Mouse (Mus musculus) brain, embryonic 14.5 days (tissue): ENCODE measurements at regions not wholly inside any gene's neighbourhood (a gene's known extent, or its start where the extent isn't known, plus 50 kb on each side); places are given as distances from the start of the nearest gene placed in this dataset.

Experiments
- CTCF ChIP-seq: fragments of 200-500 bp; IDR thresholded peaks from 2 replicates; pipeline ENCODE4 v1.5.1; 2012; ENCODE audit warnings: inconsistent platforms, mild to moderate bottlenecking, moderate library complexity, borderline replicate concordance; ENCODE audit not compliant: insufficient read depth, insufficient read length; ENCODE audit errors: extremely low read depth
- POLR2A ChIP-seq: fragments of 200-500 bp; IDR thresholded peaks from 2 replicates; pipeline ENCODE4 v1.6.1; 2012; ENCODE audit warnings: mild to moderate bottlenecking, inconsistent platforms, borderline replicate concordance; ENCODE audit not compliant: poor library complexity, insufficient read depth, insufficient read length, severe bottlenecking; ENCODE audit errors: extremely low read depth

DNA sequence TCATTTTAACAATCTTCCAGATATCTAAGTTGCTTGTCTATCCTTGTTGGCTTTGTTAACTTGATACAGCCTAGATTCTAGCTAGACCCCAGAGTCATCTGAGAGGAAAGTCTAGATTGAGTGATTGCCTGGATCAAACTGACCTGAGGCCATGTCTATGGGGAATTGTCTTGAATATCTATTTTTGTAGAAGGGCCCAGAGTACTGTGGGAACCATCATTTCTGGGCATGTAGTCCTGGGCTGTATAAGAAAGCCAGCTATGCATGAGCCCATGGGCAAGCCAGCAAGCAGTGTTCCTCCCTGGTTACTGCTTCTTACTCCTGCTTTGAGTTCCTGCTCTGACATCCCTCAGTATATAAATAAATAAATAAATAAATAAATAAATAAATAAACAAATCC lies 199.7 kb upstream of the Tle3 start:
- TF ChIP-seq CTCF (no peak), POLR2A (no peak)
